Mouse (Mus musculus) liver, postnatal 0 days (tissue): ENCODE results near the gene Nup98.
A peak's percentile ranks its signal among the peaks of the same experiment; 100 is the strongest.

Source experiments
- CTCF ChIP-seq: sonication (generic); IDR thresholded peaks from 2 replicates; pipeline ENCODE4 v1.5.1; 2016; ENCODE audit warnings: antibody characterized with exemption, low read depth
- EP300 ChIP-seq: IDR thresholded peaks from 2 replicates; pipeline ENCODE4 v1.6.1; 2016; ENCODE audit warnings: antibody characterized with exemption, low read depth, mild to moderate bottlenecking

DNA sequence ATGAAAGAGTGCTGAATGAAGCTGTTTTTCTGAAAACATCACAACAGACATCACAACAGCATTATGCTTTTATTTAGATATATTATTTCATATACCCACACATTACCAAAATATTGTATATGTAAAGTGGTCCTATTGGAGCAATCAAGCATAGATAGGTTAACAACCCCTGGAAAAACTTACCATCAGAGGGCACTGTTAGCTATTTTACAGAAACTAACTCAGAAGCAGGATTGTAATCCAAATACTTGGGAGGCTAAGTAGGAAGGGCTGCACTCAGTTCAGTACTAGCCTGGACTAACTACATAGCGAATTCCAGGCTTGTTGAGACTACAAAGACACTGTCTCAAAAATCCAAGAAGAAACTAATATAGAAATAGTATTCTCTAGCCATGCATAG is 17.6 kb downstream of the Nup98 start:
- no peak for TF ChIP-seq EP300
- peak; percentile 40 for TF ChIP-seq CTCF
